8 mouse cellular contexts compared by ENCODE assay signal in the genomic region with DNA sequence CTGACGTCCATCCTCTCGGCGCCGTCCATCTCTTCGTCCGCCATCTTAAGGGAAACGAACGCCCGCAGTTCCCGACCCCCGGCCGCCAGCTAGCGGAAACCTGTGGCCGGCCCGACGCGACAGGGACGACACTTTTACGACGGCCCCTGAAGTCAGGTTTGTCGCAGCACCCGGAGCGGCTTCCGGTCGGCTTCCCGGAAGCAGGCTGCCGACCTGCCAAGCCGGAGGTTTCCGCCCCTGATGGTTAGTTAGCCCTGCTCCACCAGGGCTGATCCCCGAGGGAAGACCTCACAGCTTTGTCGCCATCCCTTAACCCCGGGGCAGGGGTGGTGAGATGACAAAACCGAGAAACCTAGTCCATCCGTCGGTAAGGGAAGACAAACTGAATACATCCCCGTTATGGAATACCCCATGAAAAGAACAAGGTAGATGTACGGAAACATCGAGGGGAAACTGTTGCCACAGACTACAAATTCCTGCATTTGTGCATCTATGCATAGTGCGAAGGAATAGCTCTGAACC. TPM values are rescaled to one million over a fixed set of nuclear protein-coding genes. Genes with fewer than 3 reads are reported as not detected.
A peak's percentile ranks its signal among the peaks of the same experiment; 100 is the strongest.
DNase-seq lines count a peak whose midpoint lies in the region; ATAC-seq lines count a peak whose summit lies in the region.

Gene Ubr1, minus strand, starts transcription at position 157 of the 522 bp plus-strand sequence.

- H3K4me2 ChIP-seq in embryonic facial prominence, embryonic 11.5 days (ENCODE audit: low read depth, low read length), result peak within 1 kb of the TSS; percentile 52
- peak within 1 kb of the TSS; percentile 65 for H3K4me2 ChIP-seq in midbrain, embryonic 12.5 days (replicated peaks)

- WGBS in embryonic facial prominence, embryonic 11.5 days, result under 1% methylated on average over 39 of the region's 39 CpGs
- WGBS in limb, embryonic 10.5 days, result under 1% methylated on average over 39 of the region's 39 CpGs
- under 1% methylated on average over 39 of the region's 39 CpGs for WGBS in midbrain, embryonic 12.5 days

- H3K9ac ChIP-seq in embryonic facial prominence, embryonic 11.5 days (replicated peaks; ENCODE audit: low read length), result peak within 1 kb of the TSS; percentile 94
- H3K9ac ChIP-seq in midbrain, embryonic 12.5 days (replicated peaks), result peak within 1 kb of the TSS; percentile 89

- peak within 1 kb of the TSS; percentile 66 for H3K27ac ChIP-seq in embryonic facial prominence, embryonic 11.5 days (replicated peaks; ENCODE audit: low read depth, low read length)
- H3K27ac ChIP-seq in limb, embryonic 10.5 days, result peak within 1 kb of the TSS; percentile 96
- peak within 1 kb of the TSS; percentile 83 for H3K27ac ChIP-seq in midbrain, embryonic 12.5 days (replicated peaks)

- H3K27me3 ChIP-seq in embryonic facial prominence, embryonic 11.5 days (ENCODE audit: control insufficient read depth, insufficient read depth, low read length), result no peaks in the 10 kb centered on the region
- H3K27me3 ChIP-seq in limb, embryonic 10.5 days (ENCODE audit: low read depth, poor library complexity, severe bottlenecking), result no peaks in the 10 kb centered on the region
- H3K27me3 ChIP-seq in midbrain, embryonic 12.5 days, result peaks cover 4% of the 10 kb centered on the region; the same call in 1 of the 2 replicates

- no peaks in the 10 kb centered on the region for H3K9me3 ChIP-seq in embryonic facial prominence, embryonic 11.5 days (replicated peaks; ENCODE audit: control insufficient read depth, low read length)
- H3K9me3 ChIP-seq in limb, embryonic 10.5 days (replicated peaks), result no peaks in the 10 kb centered on the region
- H3K9me3 ChIP-seq in midbrain, embryonic 12.5 days, result no peaks in the 10 kb centered on the region

- H3K4me1 ChIP-seq in embryonic facial prominence, embryonic 11.5 days (ENCODE audit: control insufficient read depth, insufficient read depth, low read length), result peaks cover 3% of the 10 kb centered on the region; the same call in 1 of the 2 replicates
- peaks cover 15% of the 10 kb centered on the region for H3K4me1 ChIP-seq in limb, embryonic 10.5 days
- H3K4me1 ChIP-seq in midbrain, embryonic 12.5 days, result peaks cover 18% of the 10 kb centered on the region

- peak within 1 kb of the TSS; percentile 77 for H3K4me3 ChIP-seq in embryonic facial prominence, embryonic 11.5 days (ENCODE audit: low read depth, low read length)
- H3K4me3 ChIP-seq in limb, embryonic 10.5 days, result peak within 1 kb of the TSS; percentile 89
- peak within 1 kb of the TSS; percentile 82 for H3K4me3 ChIP-seq in midbrain, embryonic 12.5 days

- peak; percentile 90 for DNase-seq in 3134 (ENCODE audit: extremely low read depth, insufficient read length, low spot score)
- peak; percentile 80 for DNase-seq in adrenal gland, postnatal 25 days
- DNase-seq in embryonic facial prominence, embryonic 11.5 days (ENCODE audit: low spot score), result peak; percentile 92
- peak; percentile 99 for DNase-seq in heart, adult 11 months
- peak; percentile 85 for DNase-seq in kidney, adult 11 months
- peak; percentile 93 for DNase-seq in limb, embryonic 10.5 days (ENCODE audit: low spot score)
- DNase-seq in skeletal muscle tissue, adult 2 months (ENCODE audit: low read depth, low spot score), result peak; percentile 84

- ATAC-seq in embryonic facial prominence, embryonic 11.5 days (replicated peaks; ENCODE audit: insufficient number of reproducible peaks, low FRiP score, low TSS enrichment, low read depth), result peak; percentile 89
- peak; percentile 82 for ATAC-seq in midbrain, embryonic 12.5 days (ENCODE audit: low FRiP score, low read depth)

- H3K36me3 ChIP-seq in embryonic facial prominence, embryonic 11.5 days (replicated peaks; ENCODE audit: control insufficient read depth, insufficient read depth, low read depth, low read length), result no peaks in the 10 kb centered on the region
- H3K36me3 ChIP-seq in limb, embryonic 10.5 days, result peaks cover 10% of the 10 kb centered on the region; the same call in 1 of the 2 replicates
- H3K36me3 ChIP-seq in midbrain, embryonic 12.5 days, result 0 out of 2 replicates have a peak, but pooled peaks cover 3% of the 10 kb centered on the region

RNA-seq across cellular contexts. Expression of gene Ubr1, which starts in this region (rescaled TPM):
- total RNA-seq in adrenal gland, postnatal 25 days (2021), result 27.7 and 40.6 TPM in 2 replicates
- 17.9 and 24.0 TPM in 2 replicates for polyA plus RNA-seq in embryonic facial prominence, embryonic 11.5 days (2014; fragmentation: Nextera tagmentation; extraction: Ambion mirVana)
- 23.6 and 31.7 TPM in 2 replicates for polyA plus RNA-seq in limb, embryonic 10.5 days (2016; fragmentation: Nextera tagmentation; extraction: Ambion mirVana)
- polyA plus RNA-seq in midbrain, embryonic 12.5 days (2016; fragmentation: Nextera tagmentation; extraction: Ambion mirVana), result 34.1 and 34.4 TPM in 2 replicates

Comparison
In these comparisons a context has a peak if more than half of its experiments do, and no peak if none do; other contexts are left out.
1. Peak in every context shown above with its lines: DNase-seq, ATAC-seq, H3K4me3 ChIP-seq and H3K27ac ChIP-seq.